Mouse (Mus musculus) neural tube, embryonic 12.5 days (tissue): ENCODE data around the gene Gm2237. TPM values are rescaled to one million over a fixed set of nuclear protein-coding genes. Genes with fewer than 3 reads are reported as not detected.
"Not testable (repeated sequence)": the region's sequence is repeated elsewhere in the genome, so short reads cannot be mapped to it uniquely, and the experiment has no call there.

Source experiments
- ATAC-seq: fragments of 200-750 bp; cut with Nextera tagmentation; 2 replicates; pipeline ENCODE4 v1.8.0; 2017; ENCODE audit warnings: low read depth, mild to moderate bottlenecking, moderate TSS enrichment, moderate library complexity; ENCODE audit not compliant: low FRiP score
- H3K27ac ChIP-seq: fragments of 300-500 bp; sonication (generic); 2 replicates; pipeline ENCODE4 v1.5.1; 2016
- H3K27me3 ChIP-seq: fragments of 300-500 bp; sonication (generic); replicated peaks from 2 replicates; pipeline ENCODE4 v1.6.1; 2016; ENCODE audit warnings: mild to moderate bottlenecking
- H3K36me3 ChIP-seq: fragments of 300-500 bp; sonication (generic); 2 replicates; pipeline ENCODE4 v1.6.1; 2016; ENCODE audit warnings: mild to moderate bottlenecking
- H3K4me1 ChIP-seq: fragments of 300-500 bp; sonication (generic); 2 replicates; pipeline ENCODE4 v1.6.1; 2016
- H3K4me2 ChIP-seq: fragments of 300-500 bp; sonication (generic); replicated peaks from 2 replicates; pipeline ENCODE4 v1.6.1; 2016; ENCODE audit warnings: mild to moderate bottlenecking
- H3K4me3 ChIP-seq: fragments of 300-500 bp; sonication (generic); 2 replicates; pipeline ENCODE4 v1.5.1; 2016
- H3K9ac ChIP-seq: fragments of 300-500 bp; sonication (generic); 2 replicates; pipeline ENCODE4 v1.6.1; 2016; ENCODE audit warnings: mild to moderate bottlenecking
- H3K9me3 ChIP-seq: fragments of 300-500 bp; sonication (generic); 2 replicates; pipeline ENCODE4 v1.6.1; 2016; ENCODE audit warnings: mild to moderate bottlenecking
- WGBS: fragments of 180-500 bp; shearing (Covaris S2); methylation state at CpG from one replicate; pipeline ENCODE4 v1.1.7; 2016; 5-methylcytosine and 5-hydroxymethylcytosine counted together
- polyA plus RNA-seq: library from polyadenylated mRNA; unstranded; fragments of >200 nt; fragmentation: Nextera tagmentation; extraction: Ambion mirVana; gene quantifications from 2 replicates; pipeline ENCODE4 v1.2.1, GENCODE M21; 2016

The Gm2237 gene
- polyA plus RNA-seq: 3.2 and 4.2 TPM in 2 replicates

- Histone ChIP-seq H3K4me3 (peak within 1 kb of the TSS; percentile 49), H3K9ac (peak within 1 kb of the TSS; percentile 65), H3K4me2 (peak within 1 kb of the TSS; percentile 57)
- ATAC-seq, H3K36me3 ChIP-seq, H3K27me3 ChIP-seq, H3K27ac ChIP-seq, H3K4me1 ChIP-seq, H3K9me3 ChIP-seq: not testable (repeated sequence)
- 2% methylated on average over 21 of the region's 62 CpGs for WGBS
These were observed at the start of gene Gm2237 for GRCm38 (mm10) chr14:19584804-19585667. Gene Gm2237 (minus strand): TSS chr14:19585135.

- H3K9ac ChIP-seq, H3K4me2 ChIP-seq, H3K27me3 ChIP-seq, H3K36me3 ChIP-seq, ATAC-seq, H3K27ac ChIP-seq, H3K9me3 ChIP-seq, H3K4me3 ChIP-seq, H3K4me1 ChIP-seq: not testable (repeated sequence)
- WGBS: 62% methylated on average over 2 of the region's 2 CpGs
These were observed 17.5 kb upstream of the Gm2237 start, which contains the start of gene Gm5458 for GRCm38 (mm10) chr14:19602481-19602880. Gene Gm5458 (minus strand): TSS chr14:19602581.

- H3K27me3 ChIP-seq, H3K36me3 ChIP-seq, H3K9me3 ChIP-seq, ATAC-seq, H3K9ac ChIP-seq, H3K4me2 ChIP-seq, H3K4me3 ChIP-seq, H3K27ac ChIP-seq, H3K4me1 ChIP-seq: not testable (repeated sequence)
- WGBS: 90% methylated on average over 1 of the region's 3 CpGs
These were observed 35.1 kb downstream of the Gm2237 start, which contains the start of gene Gm2244 for GRCm38 (mm10) chr14:19549863-19550262. Gene Gm2244 (minus strand): TSS chr14:19549963.

Other genes with a start within 250 kb of the Gm2237 start
- gene Gm21738, start 166.2 kb downstream of the Gm2237 start, polyA plus RNA-seq: 1.8 and 3.0 TPM in 2 replicates
- gene Gm2244, start 35.2 kb downstream of the Gm2237 start, polyA plus RNA-seq: not detected in 2 replicates
- gene Gm5458, start 17.4 kb upstream of the Gm2237 start, polyA plus RNA-seq: not detected in 2 replicates
- 53.6 and 59.5 TPM in 2 replicates for gene Nid2, start 166.1 kb upstream of the Gm2237 start, polyA plus RNA-seq
- gene Rtraf, start 238.7 kb upstream of the Gm2237 start, polyA plus RNA-seq: 231 TPM in 2 replicates